14 mouse cellular contexts compared by ENCODE assay signal in the genomic region with DNA sequence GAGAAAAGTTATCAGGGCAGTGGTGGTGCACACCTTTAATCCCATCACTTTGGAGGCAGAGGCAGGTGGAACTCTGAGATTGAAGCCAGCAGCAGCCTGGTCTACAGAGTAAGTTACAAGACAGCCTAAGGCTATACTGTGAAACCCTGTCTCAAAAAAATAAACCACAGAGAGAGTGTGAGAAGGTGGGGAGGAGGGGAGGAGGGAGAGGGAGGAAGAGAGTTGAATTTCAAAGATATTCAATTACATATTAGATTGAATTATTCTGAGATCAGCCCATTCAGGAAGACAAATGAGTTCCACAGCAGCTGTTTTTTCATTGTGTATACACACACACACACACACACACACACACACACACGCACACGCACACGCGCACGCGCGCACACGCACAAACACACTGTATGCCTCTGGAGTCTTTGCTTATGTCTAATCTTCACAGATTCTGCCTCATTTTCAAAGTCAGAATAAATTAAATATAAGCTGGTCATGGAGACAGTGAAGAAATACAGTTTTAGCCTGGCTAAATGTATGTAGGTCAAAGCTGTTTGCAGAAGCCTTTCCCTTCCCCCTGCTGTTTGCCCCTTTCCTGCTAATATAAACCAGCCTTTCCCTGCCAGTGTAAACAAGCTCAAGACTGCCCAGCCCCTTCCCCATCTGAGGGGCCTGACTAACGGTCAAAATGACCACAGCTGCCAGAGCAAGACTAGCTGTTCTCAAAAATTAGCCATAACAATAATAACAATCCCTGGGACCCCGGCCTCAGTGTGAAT. TPM values are rescaled to one million over a fixed set of nuclear protein-coding genes. Genes with fewer than 3 reads are reported as not detected.
A peak's percentile ranks its signal among the peaks of the same experiment; 100 is the strongest.
DNase-seq lines count a peak whose midpoint lies in the region; ATAC-seq and TF ChIP-seq lines count a peak whose summit lies in the region.
"Had no signal": no experiment of that assay in that cellular context is flagged by ENCODE, and none has a peak within 500 bp of the region (broad histone marks: within the 10 kb centered on the region; RNA-seq: fewer than 3 reads in every experiment).

No protein-coding gene starts in this region.

- H3K4me1 ChIP-seq in kidney, embryonic 16.5 days (ENCODE audit: insufficient read depth, low read length): 0 out of 2 replicates have a peak, but pooled peaks cover 3% of the 10 kb centered on the region
- H3K4me1 ChIP-seq in embryonic facial prominence, embryonic 11.5 days (ENCODE audit: control insufficient read depth, insufficient read depth, low read length): no peaks in the 10 kb centered on the region
- peaks cover 5% of the 10 kb centered on the region; the same call in 1 of the 2 replicates for H3K4me1 ChIP-seq in midbrain, embryonic 13.5 days (replicated peaks)
- H3K4me1 ChIP-seq in cerebellum, adult 2 months (ENCODE audit: control insufficient read depth, insufficient read depth, low read length): no peaks in the 10 kb centered on the region

- TF ChIP-seq CTCF in cerebellum, adult 2 months (IDR thresholded peaks at IDR 0.05; ENCODE audit: borderline replicate concordance, insufficient read depth, low read depth, low read length): no peak

- WGBS in kidney, embryonic 16.5 days: 72% methylated on average over 10 of the region's 10 CpGs
- 70% methylated on average over 10 of the region's 10 CpGs for WGBS in embryonic facial prominence, embryonic 11.5 days
- 83% methylated on average over 10 of the region's 10 CpGs for WGBS in midbrain, embryonic 13.5 days
- 84% methylated on average over 10 of the region's 10 CpGs for WGBS in cerebellum, adult 2 months

- DNase-seq in kidney, adult 9 months: no peak
- peak; percentile 17 for DNase-seq in Muller cell, postnatal 12 days (ENCODE audit: inconsistent ontology term)
- DNase-seq in embryonic facial prominence, embryonic 11.5 days (ENCODE audit: low spot score): peak; percentile 65
- DNase-seq in left cerebral cortex, postnatal 14 days (ENCODE audit: low spot score in 2 of 2): no peak
- no peak for DNase-seq in spleen, postnatal 4 days (ENCODE audit: low spot score in 2 of 2)
- DNase-seq in cerebellum, adult 2 months: no peak
- DNase-seq: lung, adult 2 months had no signal

- H3K4me2 ChIP-seq in kidney, embryonic 16.5 days (replicated peaks; ENCODE audit: low read depth, low read length): peak overlapping the region; percentile 18; the same call in 1 of the 2 replicates
- no peak overlapping the region; the same call in 1 of the 2 replicates for H3K4me2 ChIP-seq in embryonic facial prominence, embryonic 11.5 days (ENCODE audit: low read depth, low read length)
- H3K4me2 ChIP-seq in midbrain, embryonic 13.5 days (replicated peaks): no peak overlapping the region
- H3K4me2 ChIP-seq: neural tube, embryonic 13.5 days had no signal

- H3K9me3 ChIP-seq in kidney, embryonic 16.5 days (ENCODE audit: low read length): peaks cover 16% of the 10 kb centered on the region
- no peaks in the 10 kb centered on the region for H3K9me3 ChIP-seq in embryonic facial prominence, embryonic 11.5 days (replicated peaks; ENCODE audit: control insufficient read depth, low read length)
- H3K9me3 ChIP-seq in midbrain, embryonic 13.5 days: no peaks in the 10 kb centered on the region
- H3K9me3 ChIP-seq: neural tube, embryonic 13.5 days had no signal

- H3K36me3 ChIP-seq in kidney, embryonic 16.5 days (ENCODE audit: insufficient read depth, low read length): no peaks in the 10 kb centered on the region
- H3K36me3 ChIP-seq in embryonic facial prominence, embryonic 11.5 days (replicated peaks; ENCODE audit: control insufficient read depth, insufficient read depth, low read depth, low read length): no peaks in the 10 kb centered on the region
- no peaks in the 10 kb centered on the region for H3K36me3 ChIP-seq in midbrain, embryonic 13.5 days
- H3K36me3 ChIP-seq: neural tube, embryonic 13.5 days had no signal

- H3K27me3 ChIP-seq in kidney, embryonic 16.5 days (ENCODE audit: insufficient read depth, low read length): no peaks in the 10 kb centered on the region
- no peaks in the 10 kb centered on the region for H3K27me3 ChIP-seq in embryonic facial prominence, embryonic 11.5 days (ENCODE audit: control insufficient read depth, insufficient read depth, low read length)
- no peaks in the 10 kb centered on the region for H3K27me3 ChIP-seq in midbrain, embryonic 13.5 days
- H3K27me3 ChIP-seq in cerebellum, adult 2 months (ENCODE audit: control insufficient read depth, insufficient read depth, low read length): no peaks in the 10 kb centered on the region
- H3K27me3 ChIP-seq: neural tube, embryonic 13.5 days had no signal

- H3K27ac ChIP-seq in kidney, embryonic 16.5 days (ENCODE audit: low read length): peak overlapping the region; percentile 7; the same call in 1 of the 2 replicates
- 0 out of 2 replicates have a peak overlapping the region, but pooled peaks have one; percentile 28 for H3K27ac ChIP-seq in embryonic facial prominence, embryonic 11.5 days (replicated peaks; ENCODE audit: low read depth, low read length)
- H3K27ac ChIP-seq in midbrain, embryonic 13.5 days: peak overlapping the region; percentile 11; the same call in 1 of the 2 replicates
- no peak overlapping the region for H3K27ac ChIP-seq in cerebellum, adult 2 months (ENCODE audit: insufficient read depth, low read length)
- H3K27ac ChIP-seq: neural tube, embryonic 13.5 days had no signal

- intact Hi-C loops in left cerebral cortex, postnatal 14 days (cut with DNase I): loop anchor here (10.0 kb wide), 1 partner anchor 465 kb away; no protein-coding TSS in a partner anchor

- peak; percentile 60; the same call in 1 of the 2 replicates for ATAC-seq in kidney, embryonic 16.5 days (ENCODE audit: low FRiP score, low TSS enrichment)
- ATAC-seq in embryonic facial prominence, embryonic 11.5 days (replicated peaks; ENCODE audit: insufficient number of reproducible peaks, low FRiP score, low TSS enrichment, low read depth): peak; percentile 67
- ATAC-seq in midbrain, embryonic 13.5 days: no peak

- no peak overlapping the region for H3K9ac ChIP-seq in kidney, embryonic 16.5 days (replicated peaks; ENCODE audit: low read length)
- H3K9ac ChIP-seq in embryonic facial prominence, embryonic 11.5 days (replicated peaks; ENCODE audit: low read length): no peak overlapping the region
- H3K9ac ChIP-seq in midbrain, embryonic 13.5 days (replicated peaks): no peak overlapping the region
- H3K9ac ChIP-seq: neural tube, embryonic 13.5 days had no signal

- H3K4me3 ChIP-seq in kidney, embryonic 16.5 days (ENCODE audit: low read length): no peak overlapping the region
- no peak overlapping the region for H3K4me3 ChIP-seq in embryonic facial prominence, embryonic 11.5 days (ENCODE audit: low read depth, low read length)
- H3K4me3 ChIP-seq in midbrain, embryonic 13.5 days (replicated peaks): no peak overlapping the region
- H3K4me3 ChIP-seq in cerebellum, adult 2 months (replicated peaks; ENCODE audit: insufficient read depth, low read depth, low read length): no peak overlapping the region
- H3K4me3 ChIP-seq: neural tube, embryonic 13.5 days had no signal

- no peak for TF ChIP-seq POLR2A in cerebellum, adult 2 months (IDR thresholded peaks at IDR 0.05; ENCODE audit: borderline replicate concordance, insufficient read depth, low read length)

RNA-seq across cellular contexts. Expression of a gene that starts 19.3 kb away (rescaled TPM):
- polyA plus RNA-seq in kidney, embryonic 16.5 days (2015; fragmentation: Nextera tagmentation; extraction: Ambion mirVana): 0.06 and 0.30 TPM in 2 replicates
- 0.17 TPM in 1 of 2 replicates, not detected in the other for polyA plus RNA-seq in embryonic facial prominence, embryonic 11.5 days (2014; fragmentation: Nextera tagmentation; extraction: Ambion mirVana)
- not detected in 2 replicates for polyA plus RNA-seq in midbrain, embryonic 13.5 days (2015; fragmentation: Nextera tagmentation; extraction: Ambion mirVana)
- not detected for total RNA-seq in left cerebral cortex, postnatal 14 days (2021)
- polyA plus RNA-seq in cerebellum, adult 2 months (2012; rRNA removed): 0.08 TPM in 1 of 2 replicates, not detected in the other
- total RNA-seq: gastrocnemius, adult 18-20 months had no signal
- polyA plus RNA-seq: heart, postnatal 0 days had no signal

RNA-seq across cellular contexts. Expression of a gene that starts 46.8 kb away (rescaled TPM):
- polyA plus RNA-seq in kidney, embryonic 16.5 days (2015; fragmentation: Nextera tagmentation; extraction: Ambion mirVana): not detected in 2 replicates
- polyA plus RNA-seq in embryonic facial prominence, embryonic 11.5 days (2014; fragmentation: Nextera tagmentation; extraction: Ambion mirVana): not detected in 2 replicates
- polyA plus RNA-seq in midbrain, embryonic 13.5 days (2015; fragmentation: Nextera tagmentation; extraction: Ambion mirVana): 0.20 TPM in 1 of 2 replicates, not detected in the other
- total RNA-seq in left cerebral cortex, postnatal 14 days (2021): under 1 TPM in 1 of 2 experiments, not detected in 1; 0.47 TPM
- polyA plus RNA-seq in cerebellum, adult 2 months (2012; rRNA removed): not detected in 2 replicates
- total RNA-seq: adrenal gland, adult 18-20 months; gastrocnemius, adult 18-20 months had no signal
- polyA plus RNA-seq: heart, postnatal 0 days; lung, adult 2 months; urinary bladder, adult 2 months had no signal

RNA-seq across cellular contexts. Expression of a gene that starts 56.4 kb away (rescaled TPM):
- polyA plus RNA-seq in kidney, embryonic 16.5 days (2015; fragmentation: Nextera tagmentation; extraction: Ambion mirVana): not detected in 2 replicates
- not detected in 2 replicates for polyA plus RNA-seq in embryonic facial prominence, embryonic 11.5 days (2014; fragmentation: Nextera tagmentation; extraction: Ambion mirVana)
- polyA plus RNA-seq in midbrain, embryonic 13.5 days (2015; fragmentation: Nextera tagmentation; extraction: Ambion mirVana): not detected in 2 replicates
- total RNA-seq in left cerebral cortex, postnatal 14 days (2021): not detected
- not detected in 2 replicates for polyA plus RNA-seq in cerebellum, adult 2 months (2012; rRNA removed)
- total RNA-seq: adrenal gland, adult 18-20 months; gastrocnemius, adult 18-20 months had no signal
- polyA plus RNA-seq: heart, postnatal 0 days; lung, adult 2 months; neural tube, embryonic 13.5 days had no signal

RNA-seq across cellular contexts. Expression of a gene that starts 56.5 kb away (rescaled TPM):
- polyA plus RNA-seq in kidney, embryonic 16.5 days (2015; fragmentation: Nextera tagmentation; extraction: Ambion mirVana): 0.36 TPM in 1 of 2 replicates, not detected in the other
- polyA plus RNA-seq in embryonic facial prominence, embryonic 11.5 days (2014; fragmentation: Nextera tagmentation; extraction: Ambion mirVana): not detected in 2 replicates
- not detected in 2 replicates for polyA plus RNA-seq in midbrain, embryonic 13.5 days (2015; fragmentation: Nextera tagmentation; extraction: Ambion mirVana)
- total RNA-seq in left cerebral cortex, postnatal 14 days (2021): not detected
- not detected in 2 replicates for polyA plus RNA-seq in cerebellum, adult 2 months (2012; rRNA removed)
- total RNA-seq: gastrocnemius, adult 18-20 months had no signal
- polyA plus RNA-seq: heart, postnatal 0 days; neural tube, embryonic 13.5 days had no signal

Comparison
In these comparisons a context has a peak if more than half of its experiments do, and no peak if none do; other contexts are left out.
1. DNase-seq: peak in Muller cell, postnatal 12 days (single experiment) and embryonic facial prominence, embryonic 11.5 days (single experiment); none in kidney, adult 9 months (single experiment), left cerebral cortex, postnatal 14 days (0 of 2), spleen, postnatal 4 days (0 of 2) and cerebellum, adult 2 months (0 of 2).